Mouse (Mus musculus) liver, embryonic 11.5 days (tissue): ENCODE results near the gene 1700020L24Rik. TPM values are rescaled to one million over a fixed set of nuclear protein-coding genes. Genes with fewer than 3 reads are reported as not detected.

Experiments
- ATAC-seq: fragments of 200-750 bp; cut with Nextera tagmentation; replicated peaks from 2 replicates; pipeline ENCODE4 v1.8.0; 2017; ENCODE audit warnings: moderate number of reproducible peaks, mild to moderate bottlenecking, moderate TSS enrichment, moderate library complexity; ENCODE audit not compliant: low FRiP score
- DNase-seq: peaks from one replicate; pipeline ENCODE4 v3.0.0-alpha.2; 2017; ENCODE audit warnings: low spot score
- H3K27ac ChIP-seq: fragments of 300-500 bp; sonication (generic); 2 replicates; pipeline ENCODE4 v1.5.1; 2014; ENCODE audit warnings: mild to moderate bottlenecking, low read depth, low read length, control low read depth
- H3K27me3 ChIP-seq: fragments of 300-500 bp; sonication (generic); replicated peaks from 2 replicates; pipeline ENCODE4 v1.6.1; 2014; ENCODE audit warnings: low read length, mixed read lengths; ENCODE audit not compliant: control insufficient read depth, insufficient read depth
- H3K36me3 ChIP-seq: fragments of 300-500 bp; sonication (generic); 2 replicates; pipeline ENCODE4 v1.6.1; 2014; ENCODE audit warnings: mild to moderate bottlenecking, low read length, moderate library complexity, mixed read lengths; ENCODE audit not compliant: control insufficient read depth, insufficient read depth
- H3K4me1 ChIP-seq: fragments of 300-500 bp; sonication (generic); replicated peaks from 2 replicates; pipeline ENCODE4 v1.6.1; 2014; ENCODE audit warnings: low read length, mixed read lengths; ENCODE audit not compliant: control insufficient read depth, insufficient read depth
- H3K4me2 ChIP-seq: fragments of 300-500 bp; sonication (generic); 2 replicates; pipeline ENCODE4 v1.6.1; 2014; ENCODE audit warnings: mild to moderate bottlenecking, control low read depth, moderate library complexity
- H3K4me3 ChIP-seq: fragments of 300-500 bp; sonication (generic); 2 replicates; pipeline ENCODE4 v1.5.1; 2014; ENCODE audit warnings: low read depth, low read length, control low read depth
- H3K9ac ChIP-seq: fragments of 300-500 bp; sonication (generic); 2 replicates; pipeline ENCODE4 v1.6.1; 2014; ENCODE audit warnings: low read depth, low read length, control low read depth
- H3K9me3 ChIP-seq: fragments of 300-500 bp; sonication (generic); 2 replicates; pipeline ENCODE4 v1.6.1; 2016; ENCODE audit warnings: low read length, inconsistent platforms, mixed read lengths; ENCODE audit not compliant: control insufficient read depth
- WGBS: fragments of 180-500 bp; shearing (Covaris S2); extraction: QIAGEN DNeasy Blood & Tissue Kit; methylation state at CpG from one replicate; pipeline ENCODE4 v1.1.7; 2014; 5-methylcytosine and 5-hydroxymethylcytosine counted together
- polyA plus RNA-seq: library from polyadenylated mRNA; unstranded; fragments of >200 nt; fragmentation: Nextera tagmentation; extraction: Ambion mirVana; gene quantifications from 2 replicates; pipeline ENCODE4 v1.2.1, GENCODE M21; 2014

The 1700020L24Rik gene
- 0.49 and 0.82 TPM in 2 replicates for polyA plus RNA-seq

GRCm38 (mm10) chr11:83437377-83437776 is at the start of gene 1700020L24Rik:
1700020L24Rik (plus strand) TSS chr11:83437677.
- Histone ChIP-seq H3K36me3 (no peaks in the 10 kb centered on the region), H3K9ac (no peak within 1 kb of the TSS), H3K4me3 (no peak within 1 kb of the TSS), H3K9me3 (no peaks in the 10 kb centered on the region), H3K4me1 (no peaks in the 10 kb centered on the region), H3K4me2 (no peak within 1 kb of the TSS), H3K27ac (no peak within 1 kb of the TSS), H3K27me3 (peaks cover 24% of the 10 kb centered on the region)
- no peak for ATAC-seq
- 97% methylated on average over 1 of the region's 1 CpGs for WGBS
- DNase-seq: no peak

GRCm38 (mm10) chr11:83393062-83393461 is 44.4 kb upstream of the 1700020L24Rik start:
- no peak overlapping the region for H3K4me3 ChIP-seq
- no peak overlapping the region for H3K27ac ChIP-seq
- H3K4me1 ChIP-seq: no peaks in the 10 kb centered on the region
- H3K4me2 ChIP-seq: no peak overlapping the region
- H3K9me3 ChIP-seq: no peaks in the 10 kb centered on the region
- H3K9ac ChIP-seq: no peak overlapping the region
- DNase-seq (no peak), ATAC-seq (no peak)
- H3K36me3 ChIP-seq: peaks cover 7% of the 10 kb centered on the region; the same call in 1 of the 2 replicates
- H3K27me3 ChIP-seq: no peaks in the 10 kb centered on the region
- WGBS: 90% methylated on average over 4 of the region's 4 CpGs

- H3K27ac ChIP-seq: no peak overlapping the region
These were observed 42.6 kb upstream of the 1700020L24Rik start for GRCm38 (mm10) chr11:83394802-83395439.

GRCm38 (mm10) chr11:83397626-83398025 is 39.9 kb upstream of the 1700020L24Rik start:
- ATAC-seq: no peak
- Histone ChIP-seq H3K27ac (no peak overlapping the region), H3K36me3 (peaks cover 6% of the 10 kb centered on the region; the same call in 1 of the 2 replicates), H3K4me1 (no peaks in the 10 kb centered on the region), H3K27me3 (no peaks in the 10 kb centered on the region), H3K9ac (no peak overlapping the region), H3K4me3 (no peak overlapping the region), H3K9me3 (no peaks in the 10 kb centered on the region), H3K4me2 (no peak overlapping the region)
- 90% methylated on average over 7 of the region's 7 CpGs for WGBS
- no peak for DNase-seq

More at GRCm38 (mm10) chr11:83394802-83395439, 42.6 kb upstream of the 1700020L24Rik start:
- no peaks in the 10 kb centered on the region for H3K4me1 ChIP-seq
- H3K36me3 ChIP-seq: peaks cover 7% of the 10 kb centered on the region; the same call in 1 of the 2 replicates
- no peaks in the 10 kb centered on the region for H3K9me3 ChIP-seq
- H3K27me3 ChIP-seq: no peaks in the 10 kb centered on the region
- no peak overlapping the region for H3K4me3 ChIP-seq
- H3K4me2 ChIP-seq: no peak overlapping the region
- DNase-seq: no peak
- 67% methylated on average over 6 of the region's 6 CpGs for WGBS
- ATAC-seq: no peak
- H3K9ac ChIP-seq: no peak overlapping the region

- no peak overlapping the region for H3K9ac ChIP-seq
- H3K27ac ChIP-seq: no peak overlapping the region
- H3K4me2 ChIP-seq: no peak overlapping the region
- no peak overlapping the region for H3K4me3 ChIP-seq
- H3K27me3 ChIP-seq: no peaks in the 10 kb centered on the region
- WGBS: 76% methylated on average over 5 of the region's 5 CpGs
- no peak for ATAC-seq
- no peaks in the 10 kb centered on the region for H3K9me3 ChIP-seq
- no peaks in the 10 kb centered on the region for H3K4me1 ChIP-seq
- no peak for DNase-seq
- H3K36me3 ChIP-seq: peaks cover 11% of the 10 kb centered on the region; the same call in 1 of the 2 replicates
These were observed 38.8 kb upstream of the 1700020L24Rik start for GRCm38 (mm10) chr11:83398724-83399123.

- no peak for DNase-seq
- WGBS: 77% methylated on average over 7 of the region's 7 CpGs
- no peak overlapping the region for H3K27ac ChIP-seq
- H3K4me1 ChIP-seq: no peaks in the 10 kb centered on the region
- H3K9ac ChIP-seq: no peak overlapping the region
- H3K9me3 ChIP-seq: no peaks in the 10 kb centered on the region
- H3K4me3 ChIP-seq: no peak overlapping the region
- H3K4me2 ChIP-seq: no peak overlapping the region
- no peak for ATAC-seq
- H3K27me3 ChIP-seq: peaks cover 11% of the 10 kb centered on the region
- H3K36me3 ChIP-seq: peaks cover 10% of the 10 kb centered on the region
These were observed 33.7 kb upstream of the 1700020L24Rik start for GRCm38 (mm10) chr11:83403787-83404186.

- Histone ChIP-seq H3K27me3 (peaks cover 35% of the 10 kb centered on the region), H3K4me2 (no peak overlapping the region), H3K4me1 (peaks cover 4% of the 10 kb centered on the region), H3K9ac (no peak overlapping the region), H3K4me3 (no peak overlapping the region), H3K36me3 (peaks cover 10% of the 10 kb centered on the region), H3K9me3 (no peaks in the 10 kb centered on the region), H3K27ac (no peak overlapping the region)
- 53% methylated on average over 3 of the region's 3 CpGs for WGBS
- DNase-seq (no peak), ATAC-seq (no peak)
These were observed 31.1 kb upstream of the 1700020L24Rik start for GRCm38 (mm10) chr11:83406391-83406790.

GRCm38 (mm10) chr11:83408242-83408641 is 29.2 kb upstream of the 1700020L24Rik start:
- peaks cover 4% of the 10 kb centered on the region for H3K4me1 ChIP-seq

More at GRCm38 (mm10) chr11:83408242-83408641, 29.2 kb upstream of the 1700020L24Rik start:
- no peak overlapping the region for H3K27ac ChIP-seq
- H3K4me3 ChIP-seq: no peak overlapping the region
- H3K27me3 ChIP-seq: peaks cover 38% of the 10 kb centered on the region
- DNase-seq: no peak
- no peak overlapping the region for H3K9ac ChIP-seq
- no peak for ATAC-seq
- no peak overlapping the region for H3K4me2 ChIP-seq
- whole genome bisulfite sequencing: 44% methylated on average over 8 of the region's 8 CpGs
- H3K36me3 ChIP-seq: peaks cover 5% of the 10 kb centered on the region
- H3K9me3 ChIP-seq: no peaks in the 10 kb centered on the region
